Mouse (Mus musculus): Measurements from ENCODE around the gene Ilkap. TPM values are rescaled to one million over a fixed set of nuclear protein-coding genes. Genes with fewer than 3 reads are reported as not detected.

Ilkap gene
- polyA plus RNA-seq, 2 experiments, result 46.0 to 62.1 TPM

DNA sequence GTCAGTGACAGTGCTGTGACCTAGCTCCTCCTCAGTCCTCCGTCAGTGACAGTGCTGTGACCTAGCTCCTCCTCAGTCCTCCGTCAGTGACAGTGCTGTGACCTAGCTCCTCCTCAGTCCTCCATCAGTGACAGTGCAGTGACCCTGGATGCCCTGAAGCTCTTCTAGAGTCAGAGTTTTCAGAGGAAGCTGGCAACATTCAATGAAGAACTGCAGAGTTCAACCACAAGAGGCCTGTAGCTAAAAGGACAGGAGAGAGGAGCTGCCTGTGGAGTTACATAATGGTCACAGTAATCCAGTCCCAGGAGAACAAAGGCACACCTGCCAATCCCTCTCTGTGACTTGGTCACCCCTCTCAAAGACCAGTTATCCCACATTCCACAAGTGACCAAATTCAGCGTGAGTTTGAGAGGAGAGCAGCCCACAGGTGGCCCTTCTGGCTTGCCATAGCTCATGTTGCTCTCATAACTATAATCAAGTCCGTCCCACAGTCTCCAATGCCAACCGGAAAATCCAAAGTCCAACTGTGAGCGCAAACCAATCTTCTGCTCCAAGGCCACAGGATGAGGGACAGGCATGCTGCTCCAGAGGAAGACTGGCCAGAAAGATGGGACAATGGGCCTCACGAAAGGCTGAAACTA is 43.9 kb upstream of the Ilkap start:
- Histone ChIP-seq H3K9me3 (ENCODE audit: control insufficient read depth, low read length) (no peaks in the 10 kb centered on the region; the same call in 1 of the 2 replicates), H3K4me2 (ENCODE audit: low read depth) (no peak overlapping the region), H3K4me3 (ENCODE audit: insufficient read depth in 1 of 2, low read depth in 2 of 2, low read length in 2 of 2) (no peak overlapping the region), H3K9ac (replicated peaks) (no peak overlapping the region), H3K4me1 (replicated peaks; ENCODE audit: control insufficient read depth in 2 of 2, insufficient read depth in 2 of 2, low read length in 1 of 2) (no peaks in the 10 kb centered on the region; a peak in 1 of 4 replicates), H3K27me3 (ENCODE audit: control insufficient read depth, insufficient read depth, low read length) (no peaks in the 10 kb centered on the region), H3K27ac (no peak overlapping the region), H3K36me3 (replicated peaks; ENCODE audit: control insufficient read depth, insufficient read depth, low read depth) (no peaks in the 10 kb centered on the region; the same call in none of the 2 replicates)
- no peak for TF ChIP-seq EP300 (IDR thresholded peaks at IDR 0.05; ENCODE audit: low read depth)
- no peak for TF ChIP-seq CTCF (IDR thresholded peaks at IDR 0.05; ENCODE audit: low read depth)
- ATAC-seq (ENCODE audit: insufficient read depth) (no peak), DNase-seq (ENCODE audit: low read depth in 3 of 3, low spot score in 3 of 3) (no peak)
- whole genome bisulfite sequencing (ENCODE audit: insufficient replicate concordance), result 73% methylated on average over 6 of the region's 7 CpGs

DNA sequence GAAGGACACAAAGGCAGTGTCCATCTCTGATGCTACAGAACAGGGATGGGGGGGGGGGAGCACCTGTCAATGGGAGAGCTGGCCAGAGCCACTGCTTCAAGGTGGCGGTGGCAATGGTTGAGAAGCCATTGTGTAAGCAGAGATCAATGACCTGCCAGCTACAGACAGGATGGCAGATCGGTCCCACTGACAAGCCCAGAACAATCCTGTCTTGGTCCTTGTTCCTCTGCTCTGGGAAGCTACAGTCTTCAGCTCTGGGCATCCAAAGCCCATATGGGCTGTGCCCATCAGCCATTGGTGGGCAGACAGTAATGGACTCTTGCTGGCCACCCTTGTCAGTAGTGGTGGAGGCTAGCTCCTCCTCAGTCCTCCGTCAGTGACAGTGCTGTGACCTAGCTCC is 43.2 kb upstream of the Ilkap start:
- no peak for TF ChIP-seq CTCF (IDR thresholded peaks at IDR 0.05; ENCODE audit: low read depth)
- ATAC-seq (ENCODE audit: insufficient read depth), result no peak
- Histone ChIP-seq H3K27ac (no peak overlapping the region), H3K9me3 (ENCODE audit: control insufficient read depth, low read length) (no peaks in the 10 kb centered on the region), H3K9ac (replicated peaks) (no peak overlapping the region), H3K4me3 (ENCODE audit: insufficient read depth in 1 of 2, low read depth in 2 of 2, low read length in 2 of 2) (no peak overlapping the region), H3K4me2 (ENCODE audit: low read depth) (no peak overlapping the region), H3K4me1 (replicated peaks; ENCODE audit: control insufficient read depth in 2 of 2, insufficient read depth in 2 of 2, low read length in 1 of 2) (no peaks in the 10 kb centered on the region; a peak in 1 of 4 replicates), H3K27me3 (ENCODE audit: control insufficient read depth, insufficient read depth, low read length) (no peaks in the 10 kb centered on the region), H3K36me3 (replicated peaks; ENCODE audit: control insufficient read depth, insufficient read depth, low read depth) (no peaks in the 10 kb centered on the region)
- 75% methylated on average over 3 of the region's 3 CpGs for WGBS (ENCODE audit: insufficient replicate concordance)
- DNase-seq (ENCODE audit: low read depth in 3 of 3, low spot score in 3 of 3), result no peak

DNA sequence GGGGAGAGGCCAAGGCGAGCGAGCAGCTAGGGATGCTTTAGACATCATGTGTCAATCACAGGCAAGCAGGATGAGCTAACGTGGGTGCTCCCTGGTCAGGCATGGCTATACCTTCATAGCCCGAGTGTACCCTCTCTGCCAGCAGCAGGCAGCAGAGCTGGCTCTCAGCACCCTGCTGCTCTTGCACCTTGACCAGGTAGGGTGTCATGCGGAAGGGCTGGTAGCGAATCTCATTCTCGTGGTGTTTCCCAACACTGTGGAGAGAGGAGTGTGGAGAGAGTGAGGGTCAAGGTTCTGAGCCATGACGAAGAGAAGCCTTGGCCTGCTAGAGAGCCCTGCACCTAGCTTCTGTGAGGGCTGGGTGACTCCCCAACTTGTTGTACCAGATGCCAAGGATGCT is 41.2 kb upstream of the Ilkap start:
- Histone ChIP-seq H3K27me3 (ENCODE audit: control insufficient read depth, insufficient read depth, low read length) (no peaks in the 10 kb centered on the region), H3K27ac (no peak overlapping the region), H3K9ac (replicated peaks) (no peak overlapping the region), H3K36me3 (replicated peaks; ENCODE audit: control insufficient read depth, insufficient read depth, low read depth) (no peaks in the 10 kb centered on the region), H3K4me3 (ENCODE audit: insufficient read depth in 1 of 2, low read depth in 2 of 2, low read length in 2 of 2) (no peak overlapping the region), H3K9me3 (ENCODE audit: control insufficient read depth, low read length) (no peaks in the 10 kb centered on the region), H3K4me1 (replicated peaks; ENCODE audit: control insufficient read depth in 2 of 2, insufficient read depth in 2 of 2, low read length in 1 of 2) (peaks cover 0 to 4% of the 10 kb centered on the region in 2 experiments; a peak in 2 of 4 replicates), H3K4me2 (ENCODE audit: low read depth) (no peak overlapping the region)
- TF ChIP-seq CTCF (IDR thresholded peaks at IDR 0.05; ENCODE audit: low read depth) (no peak), EP300 (IDR thresholded peaks at IDR 0.05; ENCODE audit: low read depth) (no peak)
- WGBS (ENCODE audit: insufficient replicate concordance), result 73% methylated on average over 8 of the region's 8 CpGs
- no peak for ATAC-seq (ENCODE audit: insufficient read depth)
- no peak for DNase-seq (ENCODE audit: low read depth in 3 of 3, low spot score in 3 of 3)

DNA sequence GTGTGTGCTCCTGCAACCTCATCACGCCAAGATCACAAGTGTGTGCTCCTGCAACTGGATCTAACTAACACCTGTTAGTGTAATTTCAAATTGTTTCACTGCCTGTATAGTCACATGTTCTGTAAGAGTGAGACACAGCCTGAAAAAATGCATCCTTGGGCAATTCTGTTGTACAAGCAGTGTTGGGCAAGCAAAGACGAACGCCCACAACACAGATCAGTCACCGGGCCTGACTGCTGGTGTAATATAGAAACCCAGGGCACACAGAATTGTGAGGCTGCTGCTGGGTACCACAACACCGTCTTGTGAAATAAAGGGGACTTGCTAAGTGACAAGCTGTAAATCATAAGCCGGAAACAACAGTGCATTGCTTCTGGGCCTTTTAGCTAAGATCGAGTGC is 39.0 kb upstream of the Ilkap start:
- Histone ChIP-seq H3K9me3 (ENCODE audit: control insufficient read depth, low read length) (no peaks in the 10 kb centered on the region), H3K27ac (no peak overlapping the region), H3K36me3 (replicated peaks; ENCODE audit: control insufficient read depth, insufficient read depth, low read depth) (no peaks in the 10 kb centered on the region), H3K9ac (replicated peaks) (no peak overlapping the region), H3K4me3 (ENCODE audit: insufficient read depth in 1 of 2, low read depth in 2 of 2, low read length in 2 of 2) (no peak overlapping the region), H3K4me1 (replicated peaks; ENCODE audit: control insufficient read depth in 2 of 2, insufficient read depth in 2 of 2, low read length in 1 of 2) (peaks cover 0 to 4% of the 10 kb centered on the region in 2 experiments; a peak in 2 of 4 replicates), H3K4me2 (ENCODE audit: low read depth) (no peak overlapping the region), H3K27me3 (ENCODE audit: control insufficient read depth, insufficient read depth, low read length) (no peaks in the 10 kb centered on the region)
- ATAC-seq (ENCODE audit: insufficient read depth) (no peak), DNase-seq (ENCODE audit: low read depth in 3 of 3, low spot score in 3 of 3) (no peak)
- TF ChIP-seq CTCF (IDR thresholded peaks at IDR 0.05; ENCODE audit: low read depth), result no peak
- no peak for TF ChIP-seq EP300 (IDR thresholded peaks at IDR 0.05; ENCODE audit: low read depth)
- WGBS (ENCODE audit: insufficient replicate concordance), result 71% methylated on average over 7 of the region's 7 CpGs

DNA sequence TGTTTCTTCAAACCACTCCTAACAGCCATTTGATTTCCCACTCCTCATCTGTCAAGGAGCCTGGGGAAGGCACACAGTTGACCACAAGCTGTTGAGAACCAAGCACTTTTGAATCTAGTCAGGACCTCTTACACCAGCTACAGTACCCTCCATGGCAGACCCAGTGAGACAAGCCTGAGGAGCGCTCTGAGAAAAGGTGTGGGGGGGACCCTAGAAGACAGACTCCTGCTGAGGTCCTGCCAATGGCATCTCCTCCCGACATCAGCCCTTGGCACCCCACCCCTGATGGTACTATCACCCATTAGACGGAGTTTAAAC is 38.4 kb upstream of the Ilkap start:
- H3K27me3 ChIP-seq (ENCODE audit: control insufficient read depth, insufficient read depth, low read length), result no peaks in the 10 kb centered on the region
- no peak for DNase-seq (ENCODE audit: low read depth in 3 of 3, low spot score in 3 of 3)
- H3K4me3 ChIP-seq (ENCODE audit: insufficient read depth in 1 of 2, low read depth in 2 of 2, low read length in 2 of 2), result no peak overlapping the region
- no peak overlapping the region for H3K9ac ChIP-seq (replicated peaks)
- no peaks in the 10 kb centered on the region for H3K36me3 ChIP-seq (replicated peaks; ENCODE audit: control insufficient read depth, insufficient read depth, low read depth)
- TF ChIP-seq EP300 (IDR thresholded peaks at IDR 0.05; ENCODE audit: low read depth) (no peak), CTCF (IDR thresholded peaks at IDR 0.05; ENCODE audit: low read depth) (no peak)
- ATAC-seq (ENCODE audit: insufficient read depth), result no peak
- no peaks in the 10 kb centered on the region for H3K9me3 ChIP-seq (ENCODE audit: control insufficient read depth, low read length)
- no peak overlapping the region for H3K4me2 ChIP-seq (ENCODE audit: low read depth)
- WGBS (ENCODE audit: insufficient replicate concordance), result 72% methylated on average over 3 of the region's 3 CpGs
- no peak overlapping the region for H3K27ac ChIP-seq
- peaks cover 0 to 4% of the 10 kb centered on the region in 2 experiments; a peak in 2 of 4 replicates for H3K4me1 ChIP-seq (replicated peaks; ENCODE audit: control insufficient read depth in 2 of 2, insufficient read depth in 2 of 2, low read length in 1 of 2)

Data from liver, embryonic 14.5 days (tissue).